Comparison of ENCODE assay signal across 9 mouse cellular contexts in genomic region chr12:116619868-116620267, GRCm38 (mm10).
DNase-seq lines count a peak whose midpoint lies in the region; ATAC-seq and TF ChIP-seq lines count a peak whose summit lies in the region.
"Had no signal": no experiment of that assay in that cellular context is flagged by ENCODE, and none has a peak within 500 bp of the region (broad histone marks: within the 10 kb centered on the region; RNA-seq: fewer than 3 reads in every experiment).

No protein-coding gene starts in this region.

- WGBS in heart, adult 2 months: 41% methylated on average over 5 of the region's 5 CpGs
- 33% methylated on average over 5 of the region's 5 CpGs for WGBS in liver, embryonic 12.5 days (ENCODE audit: insufficient replicate concordance)

- H3K36me3 ChIP-seq in heart, adult 2 months (ENCODE audit: control insufficient read depth, insufficient read depth, low read length): no peaks in the 10 kb centered on the region
- H3K36me3 ChIP-seq in liver, embryonic 12.5 days: no peaks in the 10 kb centered on the region

- no peaks in the 10 kb centered on the region for H3K4me1 ChIP-seq in heart, adult 2 months (ENCODE audit: control insufficient read depth, insufficient read depth, low read length)
- no peaks in the 10 kb centered on the region for H3K4me1 ChIP-seq in liver, embryonic 12.5 days

- H3K27ac ChIP-seq in heart, adult 2 months: no peak overlapping the region
- H3K27ac ChIP-seq in liver, embryonic 12.5 days: no peak overlapping the region

- TF ChIP-seq CTCF in heart, adult 2 months (IDR thresholded peaks at IDR 0.05): peak; percentile 91

- H3K4me2 ChIP-seq in liver, embryonic 12.5 days: peak overlapping the region; percentile 13; the same call in 1 of the 2 replicates

- TF ChIP-seq EP300 in heart, adult 2 months (IDR thresholded peaks at IDR 0.05; ENCODE audit: insufficient read depth, low read depth, low read length): no peak

- H3K27me3 ChIP-seq in heart, adult 2 months (ENCODE audit: control insufficient read depth, insufficient read depth, low read length): no peaks in the 10 kb centered on the region; the same call in 1 of the 2 replicates
- H3K27me3 ChIP-seq in liver, embryonic 12.5 days (replicated peaks): no peaks in the 10 kb centered on the region

- H3K9ac ChIP-seq in heart, adult 2 months (ENCODE audit: low read depth, low read length): no peak overlapping the region
- H3K9ac ChIP-seq in liver, embryonic 12.5 days: no peak overlapping the region

- H3K79me2 ChIP-seq in heart, adult 2 months (replicated peaks; ENCODE audit: control insufficient read depth, insufficient read depth, low read length): no peaks in the 10 kb centered on the region

- ATAC-seq in liver, embryonic 12.5 days: no peak; the same call in 1 of the 2 replicates

- no peak overlapping the region for H3K4me3 ChIP-seq in heart, adult 2 months
- no peak overlapping the region for H3K4me3 ChIP-seq in liver, embryonic 12.5 days
- H3K4me3 ChIP-seq: erythroblast, embryonic 14.5 days had no signal

- H3K9me3 ChIP-seq in liver, embryonic 12.5 days (replicated peaks): no peaks in the 10 kb centered on the region

- DNase-seq in A20 (ENCODE audit: low read depth, low spot score) (peak; percentile 53), adipocyte (ENCODE audit: low spot score) (peak; percentile 78)
- peak; percentile 75 for DNase-seq in embryo, embryonic 10 days (ENCODE audit: low spot score)
- peak; percentile 34 to 60 for DNase-seq in heart, adult 2 months
- DNase-seq in kidney, adult 8-10 months: peak; percentile 41 to 76
- peak; percentile 72 for DNase-seq in neural tube, embryonic 10.5 days (ENCODE audit: extremely low spot score, low spot score)
- peak; percentile 88 for DNase-seq in testis, postnatal 10 days (ENCODE audit: low spot score)

- no peak for TF ChIP-seq POLR2A in heart, adult 2 months (IDR thresholded peaks at IDR 0.05; ENCODE audit: insufficient read depth, low read depth, low read length)

- intact Hi-C loops in heart, adult 2 months (cut with DNase I): loop anchor here (5.0 to 10.0 kb wide), 4 partner anchors 338 to 705 kb away; partner anchors contain the start of gene Esyt2
